Mouse (Mus musculus): ENCODE measurements around the gene Cep57l1.

The Cep57l1 gene

DNA sequence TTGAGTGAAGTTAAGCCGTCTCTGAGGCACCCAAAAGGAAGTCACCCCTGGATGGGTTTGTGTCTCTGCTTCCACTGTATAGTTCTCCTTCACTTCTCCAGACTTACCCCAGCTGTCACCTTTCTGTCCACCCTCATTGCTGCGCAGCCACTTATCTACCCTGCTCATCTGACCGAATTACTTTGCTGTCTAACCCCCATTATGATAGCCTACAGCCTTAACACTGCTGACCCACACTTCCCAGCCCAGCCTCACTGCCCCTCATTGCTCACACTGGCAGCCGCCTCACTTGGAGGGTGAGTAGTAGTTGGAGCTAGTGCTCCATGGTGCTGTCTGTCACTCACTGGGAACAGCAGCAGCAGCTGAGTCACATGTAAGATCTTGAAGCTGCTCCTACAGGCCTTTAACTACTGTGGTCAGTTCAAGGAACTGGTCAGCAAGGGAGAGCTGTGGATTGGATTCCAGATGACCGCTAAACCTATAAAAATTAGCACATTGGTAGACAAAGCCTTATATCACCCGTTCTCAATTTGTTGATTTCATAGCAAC lies 4.7 kb upstream of the Cep57l1 start:
- DNase-seq = no peak

DNA sequence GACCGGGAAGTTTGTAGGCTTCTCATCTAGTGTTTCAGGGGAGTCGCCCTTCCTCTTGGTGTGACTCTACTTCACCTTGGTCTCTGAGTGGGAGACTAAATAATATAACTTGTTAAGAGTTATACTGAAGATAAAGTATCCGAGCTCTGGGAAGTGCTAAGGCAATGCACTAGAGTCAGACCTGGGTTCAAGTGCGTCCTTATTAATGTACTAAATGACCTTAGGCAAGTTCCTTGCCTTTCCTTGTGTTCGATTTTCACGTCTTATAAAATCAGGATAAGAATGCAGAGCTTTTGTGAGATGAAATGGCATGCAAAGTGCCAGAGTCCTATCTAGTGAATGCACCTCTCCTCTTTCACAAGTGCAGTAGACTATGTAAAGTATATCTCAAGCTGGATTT lies 2.9 kb upstream of the Cep57l1 start:
- DNase-seq = no peak

DNA sequence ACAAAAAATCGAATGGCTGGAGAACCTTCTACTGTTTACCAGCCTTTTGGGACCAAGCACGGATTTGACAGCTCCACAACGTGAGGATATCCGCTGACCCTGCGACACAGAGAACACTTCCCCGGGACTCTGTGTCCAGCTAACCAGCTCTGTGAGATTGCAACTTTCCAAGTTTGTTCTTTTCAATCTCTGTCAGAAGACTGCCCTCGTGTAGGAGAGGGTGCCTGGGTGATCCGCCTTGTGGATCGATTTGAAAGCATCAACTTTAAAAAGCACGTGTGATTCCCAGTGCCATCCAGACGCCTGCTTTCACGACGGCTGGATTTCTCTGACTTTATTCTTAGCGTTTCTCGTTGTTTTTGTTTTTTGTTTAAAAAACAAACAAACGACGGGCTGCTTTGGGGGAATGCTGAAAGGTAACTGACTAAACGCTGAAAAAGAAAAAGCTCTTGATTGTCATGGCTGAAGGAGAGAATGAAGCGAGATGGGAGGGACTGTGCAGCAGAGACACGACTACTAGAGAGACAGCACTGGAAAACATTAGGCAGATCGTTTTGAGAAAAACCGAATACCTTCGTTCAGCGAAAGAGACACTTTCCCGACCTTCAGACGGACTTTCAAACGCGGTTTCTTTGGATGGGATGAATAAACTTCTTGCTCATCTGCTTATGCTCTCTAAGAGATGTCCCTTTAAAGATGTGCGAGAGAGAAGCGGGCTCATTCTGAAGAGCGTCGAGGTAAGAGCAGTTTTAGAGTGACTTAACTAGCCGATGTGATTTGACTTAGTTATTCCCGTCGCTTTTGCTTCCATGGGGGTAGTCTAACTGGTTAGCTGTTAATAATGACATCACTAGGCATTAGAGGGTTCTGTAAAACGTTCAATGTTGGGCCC lies 1.1 kb upstream of the Cep57l1 start:
- no peak for DNase-seq

DNA sequence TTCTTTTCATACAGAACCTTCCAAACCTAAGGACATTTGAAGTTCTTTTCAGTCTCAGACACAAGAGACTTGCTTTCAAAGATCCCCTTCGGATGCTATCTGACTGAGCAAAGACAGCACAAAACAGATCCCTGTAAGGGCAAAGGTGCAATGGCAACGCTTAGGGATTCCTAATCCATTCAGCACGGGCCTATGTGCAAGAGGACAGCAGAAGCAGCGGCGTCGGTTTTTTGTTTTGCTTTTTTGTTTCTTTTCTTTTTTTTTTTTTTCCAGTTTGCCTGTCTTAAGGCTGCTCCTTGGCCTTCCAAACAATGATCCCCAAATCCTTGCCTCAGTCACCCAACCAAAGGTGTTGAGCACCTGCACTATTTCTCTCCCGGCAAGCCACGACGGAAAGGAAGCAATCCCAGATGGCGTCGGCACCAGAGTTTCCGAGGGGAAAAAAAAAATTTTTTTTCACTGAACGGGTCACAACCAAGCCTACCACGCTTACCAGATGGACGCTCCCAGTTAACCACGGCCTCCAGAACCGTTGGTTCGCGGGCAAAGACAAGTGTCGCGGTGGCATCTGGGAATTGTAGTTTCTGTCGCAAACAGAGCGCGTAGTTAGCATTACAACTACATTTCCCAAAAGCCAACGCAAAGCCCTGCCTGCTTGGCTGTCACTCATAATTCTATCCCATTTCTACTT lies 446 bp downstream of the Cep57l1 start:
- no peak for DNase-seq

DNA sequence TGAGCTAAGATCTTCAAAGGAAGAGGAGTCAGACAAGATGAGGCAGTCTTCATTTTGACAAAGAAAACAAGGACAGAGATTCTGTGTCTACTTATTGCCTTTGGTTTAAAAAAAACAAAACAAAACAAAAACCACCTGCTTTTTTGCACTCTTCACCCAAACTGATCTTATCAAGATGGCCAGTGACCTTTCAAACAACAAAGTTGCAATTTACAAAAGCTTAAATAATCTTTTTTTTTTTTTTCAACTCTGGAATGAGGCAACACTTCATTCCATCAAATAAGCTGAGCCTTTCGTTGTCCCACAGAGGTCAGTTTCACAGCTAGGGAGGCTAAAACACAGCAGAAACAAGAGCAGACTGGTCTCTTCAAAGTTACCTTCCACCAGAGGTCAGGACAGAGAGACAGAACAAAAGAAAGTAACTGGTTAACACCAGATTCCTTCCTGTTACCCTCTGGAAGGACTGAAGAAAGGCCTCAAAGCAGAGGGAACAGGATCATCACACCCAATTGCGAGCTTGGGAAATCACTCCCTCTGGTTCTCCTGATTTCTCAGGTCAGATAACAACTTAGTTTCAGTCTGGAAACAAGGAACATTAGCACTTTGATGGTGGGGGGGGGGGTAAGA lies 3.8 kb downstream of the Cep57l1 start:
- DNase-seq = no peak

DNA sequence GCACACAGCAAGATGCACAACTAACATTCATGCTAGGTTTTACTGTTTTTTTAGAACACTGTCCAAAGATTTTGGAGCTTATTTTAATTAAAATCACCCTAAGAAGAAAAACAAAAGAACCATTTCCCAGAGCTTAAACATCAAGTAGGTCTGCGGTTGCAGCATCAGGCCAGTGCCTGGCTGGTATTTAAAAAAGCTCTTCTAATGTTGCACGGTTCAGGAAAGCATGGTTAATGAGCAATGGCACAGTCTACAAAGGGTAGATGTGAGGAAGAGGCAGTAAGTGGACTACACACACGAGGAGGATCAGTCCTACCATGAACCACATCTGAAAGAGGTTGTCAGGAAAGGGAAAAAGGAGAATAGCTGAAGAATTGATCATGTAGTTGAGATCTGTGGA lies 5.0 kb downstream of the Cep57l1 start:
- no peak for DNase-seq

DNA sequence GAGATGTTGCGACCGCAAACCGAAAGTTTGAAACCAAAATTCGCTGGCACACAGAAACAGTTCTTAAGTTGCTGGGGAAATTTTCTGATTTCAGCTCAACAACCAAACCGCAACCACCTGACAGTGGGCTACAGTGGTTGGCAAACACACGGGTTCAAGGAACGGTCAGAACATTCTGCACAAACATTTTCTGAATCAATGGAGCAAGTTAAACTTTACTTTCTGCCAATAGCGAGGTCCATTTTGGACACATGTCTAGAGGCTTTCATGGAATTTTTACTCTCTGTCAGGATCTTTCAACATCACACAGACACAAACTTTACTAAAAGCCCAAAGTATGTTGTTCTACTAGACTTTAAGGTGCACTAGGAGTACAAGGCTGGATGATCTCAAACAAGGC lies 6.2 kb downstream of the Cep57l1 start:
- DNase-seq = no peak

DNA sequence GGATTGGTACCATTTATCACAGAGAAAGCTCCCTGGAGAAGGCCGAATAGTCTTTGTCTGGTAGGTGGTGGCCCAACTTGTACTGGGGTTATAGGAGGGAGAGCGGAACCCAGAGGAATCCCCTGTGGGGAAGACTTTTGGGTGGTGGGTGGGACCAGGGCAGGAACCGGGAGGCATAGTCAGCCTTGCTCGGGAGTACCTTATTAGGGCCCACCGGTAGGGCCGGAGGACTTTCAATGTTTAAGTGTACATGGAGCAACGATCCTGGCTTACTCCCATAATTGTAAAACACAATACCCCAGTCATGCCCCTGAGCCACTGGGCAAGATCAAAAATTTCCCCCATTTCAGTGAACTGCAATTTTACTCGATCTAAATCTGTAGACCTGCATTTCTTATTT lies 12.4 kb downstream of the Cep57l1 start:
- no peak for DNase-seq

DNA sequence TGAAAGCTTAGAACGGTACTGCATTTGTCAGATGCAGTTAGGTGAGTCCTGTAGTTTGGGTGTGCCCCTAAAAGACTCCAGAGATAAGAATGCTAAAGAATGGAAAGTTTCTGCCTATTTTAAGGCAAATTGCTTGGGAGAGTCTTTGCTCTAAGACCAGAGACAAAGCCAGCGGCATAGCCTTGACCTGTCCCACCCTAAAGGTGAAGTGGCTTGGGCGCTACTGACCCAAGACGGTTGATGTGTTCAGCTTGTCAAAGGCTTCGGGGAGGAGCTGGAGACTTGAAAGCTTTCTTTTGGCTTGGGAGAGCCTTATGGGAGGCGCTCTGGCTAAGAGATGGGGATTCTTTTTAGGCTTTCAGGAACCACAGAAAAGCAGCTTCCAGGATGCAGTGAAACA lies 17.3 kb downstream of the Cep57l1 start:
- no peak for DNase-seq

DNA sequence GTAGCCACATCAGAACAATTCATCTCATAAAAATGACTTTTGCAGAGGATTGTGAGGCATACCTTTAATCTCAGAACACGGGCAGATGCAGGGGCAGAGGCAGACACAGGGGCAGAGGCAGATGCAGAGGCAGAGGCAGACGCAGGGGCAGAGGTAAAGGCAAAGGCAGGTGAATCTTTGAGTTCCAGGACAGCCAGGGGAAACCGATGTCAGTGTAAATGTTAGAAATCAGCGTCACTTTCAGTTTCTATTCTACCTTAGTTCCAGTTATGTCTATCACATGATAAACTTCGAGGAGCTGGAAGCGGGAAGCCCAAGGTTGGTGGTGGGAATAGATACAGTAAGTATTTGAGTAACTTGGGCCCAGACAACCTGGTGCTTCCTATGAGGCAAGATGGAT lies 42.4 kb downstream of the Cep57l1 start:
- DNase-seq = no peak

DNA sequence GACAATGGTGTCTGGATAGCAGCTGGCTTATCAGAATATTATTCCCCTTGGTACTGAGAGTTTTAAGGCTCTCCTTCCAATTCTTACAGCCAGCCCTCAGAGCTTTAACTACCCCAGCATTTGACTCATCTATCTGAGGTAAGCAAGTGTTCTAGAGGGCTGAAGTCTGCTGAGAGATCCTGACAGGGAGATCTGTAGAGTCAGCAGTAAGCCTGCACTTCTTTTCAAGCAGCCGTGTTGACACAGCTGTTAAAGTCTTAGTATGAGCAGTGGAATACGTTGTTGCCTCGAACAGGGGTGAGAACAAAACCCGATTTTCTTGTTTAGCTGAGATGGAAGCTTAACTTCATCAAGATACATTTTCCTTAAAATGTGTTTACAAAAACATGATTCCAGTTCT lies 43.4 kb downstream of the Cep57l1 start:
- no peak for DNase-seq

DNA sequence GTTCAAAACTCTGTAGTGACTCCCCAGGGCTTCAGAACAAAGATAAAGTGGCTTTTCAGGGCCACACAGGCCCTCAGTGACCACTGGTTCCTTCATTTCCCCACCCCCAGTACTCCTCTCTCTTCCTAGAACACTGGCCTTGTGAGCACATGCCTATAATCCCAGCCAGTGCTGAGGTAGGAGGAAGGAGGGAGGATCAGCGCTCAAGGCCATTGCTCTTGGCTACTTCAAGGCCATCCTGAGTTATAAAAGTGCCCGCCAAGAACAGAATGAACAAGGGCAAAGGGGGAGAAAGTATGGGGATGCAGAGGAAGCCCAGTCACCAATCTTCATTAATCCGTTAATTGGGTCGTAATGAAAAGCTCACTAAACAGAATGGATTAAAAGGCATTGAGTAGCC lies 44.1 kb downstream of the Cep57l1 start:
- no peak for DNase-seq

DNA sequence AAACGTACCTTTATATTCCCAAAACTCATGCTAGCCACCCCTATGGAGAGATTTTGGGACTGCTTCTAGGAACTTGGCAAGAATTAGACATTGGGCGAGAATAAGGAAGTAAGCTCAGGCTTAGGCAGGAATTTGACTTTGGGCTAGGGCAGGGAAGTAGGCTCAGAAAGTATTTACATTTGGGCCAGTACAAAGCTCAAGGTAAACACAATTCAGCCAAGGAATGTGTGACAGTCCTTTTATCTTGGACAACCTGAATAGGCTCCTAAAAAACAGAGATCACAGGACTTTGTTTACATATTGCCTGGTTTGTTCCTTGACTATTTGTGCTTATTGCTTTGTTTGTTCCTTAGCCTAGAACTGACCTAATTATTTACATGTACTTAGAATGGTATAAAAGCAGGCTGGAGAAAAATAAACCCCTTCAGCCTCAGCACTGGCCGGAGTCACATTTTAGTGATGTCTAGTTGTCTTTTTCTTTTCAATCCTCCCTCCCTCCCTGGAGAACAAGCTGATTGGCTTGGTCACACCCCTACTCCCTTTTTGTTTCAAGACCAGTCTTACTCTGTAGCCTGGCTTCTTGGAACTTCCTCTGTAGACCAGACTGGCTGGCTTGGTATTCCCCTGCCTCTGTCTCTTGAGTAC lies 45.8 kb downstream of the Cep57l1 start:
- no peak for DNase-seq

DNA sequence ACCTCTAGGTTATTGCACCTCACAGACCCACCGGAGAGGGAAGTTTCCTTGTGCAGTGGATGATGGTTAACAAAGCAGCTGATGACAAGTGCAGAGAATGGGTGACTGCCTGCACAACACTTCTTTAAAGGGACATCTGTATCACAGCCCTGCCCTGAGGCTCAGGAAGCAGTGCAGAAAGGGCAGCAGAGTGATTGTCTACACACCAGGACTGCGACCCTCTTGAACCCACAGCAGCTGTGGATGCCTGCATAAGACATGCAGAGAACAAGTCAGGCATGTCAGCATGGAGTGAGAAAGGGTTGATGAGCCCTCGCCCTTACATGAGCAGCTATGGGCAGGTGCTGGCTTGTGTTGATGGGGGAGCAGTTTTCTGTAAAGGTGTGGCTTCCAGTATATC lies 48.8 kb downstream of the Cep57l1 start:
- DNase-seq = no peak

DNA sequence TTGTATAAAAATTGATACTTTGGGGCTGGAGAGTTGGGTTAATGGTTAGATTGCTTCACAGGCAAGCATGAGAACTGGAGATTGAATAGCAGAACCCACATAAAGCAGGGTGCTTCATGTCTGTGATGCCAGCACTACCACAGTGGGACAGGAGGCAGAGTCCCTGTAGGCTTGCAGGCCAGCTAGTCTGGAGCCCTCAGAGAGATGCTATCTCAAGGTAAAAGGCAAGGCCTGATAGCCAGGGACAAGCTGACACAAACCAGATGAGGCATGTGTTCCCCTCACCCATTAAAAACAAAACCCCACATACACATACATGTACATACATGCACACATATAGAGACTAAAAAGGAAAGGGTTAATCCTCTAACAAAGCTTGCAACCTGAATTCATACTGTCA lies 51.6 kb downstream of the Cep57l1 start:
- DNase-seq = no peak

DNA sequence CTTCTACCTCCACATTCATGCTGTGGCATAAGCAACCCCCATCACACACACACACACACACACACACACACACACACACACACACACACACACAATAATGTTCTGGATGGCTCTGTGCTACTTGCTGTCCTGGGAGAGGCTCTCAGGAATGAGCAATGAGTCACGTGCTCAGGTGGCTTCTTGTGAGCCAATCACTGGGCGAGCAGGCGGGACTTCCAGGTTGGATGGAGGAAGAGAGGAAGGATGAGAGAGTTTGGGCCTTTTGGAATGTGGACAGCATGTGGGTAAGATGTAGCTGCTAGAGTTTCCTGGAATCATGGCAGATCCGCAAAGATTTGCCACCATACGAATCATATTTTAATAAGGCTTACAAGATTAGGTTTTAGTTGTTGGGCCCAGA lies 52.4 kb downstream of the Cep57l1 start:
- no peak for DNase-seq

DNA sequence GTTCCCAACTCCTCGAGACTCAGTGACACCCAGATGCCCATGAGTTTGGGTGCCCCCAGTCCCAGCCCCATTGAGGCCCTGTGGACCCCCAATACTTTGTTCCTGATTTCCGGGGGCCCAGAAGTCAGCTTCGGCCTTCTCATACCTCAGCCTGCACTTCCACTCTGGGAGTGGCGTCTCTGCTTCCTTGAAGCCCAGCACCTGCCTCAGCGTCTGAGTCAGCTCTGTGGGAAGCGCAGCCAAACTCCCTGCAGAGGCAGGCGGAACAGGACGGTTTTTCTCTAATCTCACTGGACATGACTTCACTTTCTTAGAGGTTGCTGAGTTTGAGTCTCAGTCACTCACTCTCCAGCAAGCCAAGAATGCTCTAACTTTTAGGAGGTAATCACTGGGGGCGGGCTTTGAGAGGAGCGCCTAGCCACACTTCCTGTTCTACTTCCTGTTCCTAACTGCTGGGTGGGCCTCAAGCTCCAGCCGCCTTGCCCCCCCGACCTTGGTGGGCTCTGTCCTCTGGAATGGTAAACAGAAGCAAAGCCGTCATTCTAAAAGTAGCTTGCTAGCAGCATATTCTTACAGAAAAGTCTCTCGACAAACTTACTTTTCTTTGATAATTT lies 57.7 kb downstream of the Cep57l1 start:
- no peak for DNase-seq

DNA sequence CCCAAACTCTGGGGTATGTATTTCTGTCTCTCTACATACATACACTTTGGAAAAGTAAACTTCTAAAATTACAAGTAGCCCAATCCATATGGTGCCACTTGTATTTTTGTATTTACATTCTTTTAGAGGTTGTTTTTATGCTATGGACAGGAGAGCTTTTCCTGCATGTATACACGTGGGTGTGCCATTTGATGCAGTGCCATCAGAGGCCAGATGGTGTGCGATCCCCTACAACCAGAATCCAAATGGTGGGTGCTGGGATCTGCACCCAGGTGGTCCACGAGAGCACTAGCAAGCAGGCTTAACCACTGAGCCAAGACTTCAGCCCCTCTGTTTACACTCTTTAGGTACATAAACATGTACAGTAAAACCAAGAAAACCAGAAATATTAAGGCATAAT lies 60.4 kb downstream of the Cep57l1 start:
- no peak for DNase-seq

DNA sequence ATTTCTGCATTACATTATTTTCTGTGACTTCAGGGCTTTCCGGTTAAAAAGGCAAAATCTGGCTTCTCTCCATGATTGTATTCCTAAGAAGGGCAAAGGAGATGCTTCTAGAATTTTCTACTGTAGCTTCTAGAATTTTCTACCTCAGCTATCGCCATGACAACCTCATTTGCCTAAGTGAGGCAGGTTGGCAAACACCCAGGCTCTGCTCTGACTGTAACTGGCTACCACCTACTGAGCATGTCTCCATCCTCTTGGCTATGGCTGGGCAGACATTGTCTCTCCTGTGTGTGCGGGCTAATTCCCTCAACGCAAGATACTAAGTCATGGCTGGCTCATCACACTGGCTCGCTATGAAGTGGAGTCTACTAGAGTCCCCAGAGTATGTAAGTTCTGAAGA lies 63.1 kb downstream of the Cep57l1 start:
- peak; percentile 3 for DNase-seq

DNA sequence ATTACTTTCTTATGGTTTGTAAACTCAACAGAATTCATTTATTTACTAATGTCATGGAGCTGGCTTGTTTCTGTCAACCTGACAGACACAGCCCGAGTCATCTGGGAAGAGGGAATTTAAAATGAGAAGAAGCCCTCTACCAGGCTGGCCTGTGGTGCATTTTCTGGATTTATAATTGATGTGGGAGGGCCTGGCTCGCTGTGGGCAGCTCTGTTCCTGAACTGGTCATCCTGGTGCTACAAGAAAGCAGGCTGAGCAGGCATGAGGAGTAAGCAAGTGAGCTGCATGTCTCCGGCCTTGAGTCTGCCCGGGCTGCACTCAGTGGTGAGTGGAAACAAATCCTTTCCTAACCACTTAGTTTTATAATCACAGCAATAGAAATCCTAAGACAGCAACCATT lies 65.7 kb downstream of the Cep57l1 start:
- DNase-seq = no peak

DNA sequence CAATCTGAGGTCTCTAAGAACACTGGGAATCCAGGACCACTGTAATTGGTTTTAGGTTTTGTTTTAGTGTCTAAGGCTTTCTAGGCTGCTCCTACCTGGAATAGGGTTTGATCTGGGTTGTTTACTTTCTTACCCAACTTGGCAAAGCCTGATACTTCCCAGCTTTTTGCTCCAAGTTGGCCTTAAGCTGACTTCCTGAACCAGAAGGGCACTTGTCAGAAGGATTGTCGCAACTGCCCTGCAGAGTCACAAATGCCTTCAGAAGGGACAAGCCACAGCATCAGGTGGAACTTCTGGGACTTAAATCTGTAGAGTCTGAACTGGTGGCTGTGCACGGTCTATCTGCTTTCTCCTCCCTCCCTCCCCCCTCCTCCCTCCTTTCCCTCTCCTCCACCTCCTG lies 69.5 kb downstream of the Cep57l1 start:
- DNase-seq = no peak

DNA sequence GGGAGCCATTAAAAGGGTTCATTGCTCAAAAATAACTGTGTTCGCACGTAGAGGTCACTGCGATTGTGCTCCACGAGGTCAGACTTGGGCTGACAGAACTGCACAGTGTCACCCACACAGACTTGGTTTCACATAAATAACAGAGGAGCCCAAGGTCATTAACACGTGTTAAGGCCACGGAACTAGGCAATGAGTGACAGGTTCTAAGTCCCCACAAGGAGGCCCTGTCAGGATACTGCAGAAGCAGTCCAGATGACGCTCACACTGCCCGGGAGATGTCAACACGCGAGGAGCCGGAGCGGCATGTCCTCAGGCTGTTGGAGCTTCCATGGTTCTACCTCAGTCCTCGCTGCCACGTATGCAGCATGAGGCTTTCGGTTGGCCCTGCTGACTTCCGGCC lies 72.4 kb downstream of the Cep57l1 start:
- DNase-seq = no peak

DNA sequence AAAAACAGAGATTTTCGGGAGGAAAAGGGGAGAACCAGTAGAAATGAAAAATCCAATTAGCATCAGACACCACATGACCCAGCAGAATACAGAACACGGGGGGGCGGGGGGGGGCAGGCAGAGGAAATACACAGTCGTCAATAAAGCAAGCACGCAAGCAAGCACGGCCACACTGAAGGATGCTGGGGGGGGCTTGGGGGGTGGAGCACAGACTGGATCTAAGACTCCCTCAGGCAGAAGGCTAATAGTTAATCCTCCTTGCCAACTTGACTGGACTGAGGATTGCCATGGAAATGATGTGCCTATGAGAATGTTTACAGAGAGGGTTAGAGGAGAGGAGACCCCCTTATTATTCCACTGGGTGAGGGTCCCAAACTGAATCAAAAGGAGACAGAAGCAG lies 74.3 kb downstream of the Cep57l1 start:
- no peak for DNase-seq

All from kidney, adult 9 months (tissue).